Mouse (Mus musculus) midbrain, postnatal 0 days (tissue): Measurements from ENCODE around the gene Lmod2. TPM values are rescaled to one million over a fixed set of nuclear protein-coding genes. Genes with fewer than 3 reads are reported as not detected.

Experiments used
- ATAC-seq: fragments of 200-750 bp; cut with Nextera tagmentation; 2 replicates; pipeline ENCODE4 v1.8.0; 2017; ENCODE audit warnings: moderate number of reproducible peaks, mild to moderate bottlenecking, moderate TSS enrichment, moderate library complexity; ENCODE audit not compliant: low FRiP score
- DNase-seq: peaks from one replicate; pipeline ENCODE4 v3.0.0-alpha.2; 2015; ENCODE audit warnings: low spot score
- H3K27ac ChIP-seq: fragments of 300-500 bp; sonication (generic); 2 replicates; pipeline ENCODE4 v1.5.1; 2014; ENCODE audit warnings: low read depth, mild to moderate bottlenecking, low read length, mixed read lengths
- H3K27me3 ChIP-seq: fragments of 300-500 bp; sonication (generic); 2 replicates; pipeline ENCODE4 v1.6.1; 2014; ENCODE audit warnings: low read length, control low read depth, mixed read lengths; ENCODE audit not compliant: insufficient read depth
- H3K36me3 ChIP-seq: fragments of 300-500 bp; sonication (generic); 2 replicates; pipeline ENCODE4 v1.6.1; 2014; ENCODE audit warnings: low read length, control low read depth, mixed read lengths; ENCODE audit not compliant: insufficient read depth
- H3K4me1 ChIP-seq: fragments of 300-500 bp; sonication (generic); 2 replicates; pipeline ENCODE4 v1.6.1; 2014; ENCODE audit warnings: mild to moderate bottlenecking, control low read depth, antibody characterized with exemption, low read length, mixed read lengths; ENCODE audit not compliant: insufficient read depth
- H3K4me2 ChIP-seq: fragments of 300-500 bp; sonication (generic); 2 replicates; pipeline ENCODE4 v1.6.1; 2014; ENCODE audit warnings: low read depth, mild to moderate bottlenecking, low read length, mixed read lengths; ENCODE audit not compliant: poor library complexity, severe bottlenecking
- H3K4me3 ChIP-seq: fragments of 300-500 bp; sonication (generic); 2 replicates; pipeline ENCODE4 v1.5.1; 2014; ENCODE audit warnings: low read depth, mild to moderate bottlenecking, low read length, moderate library complexity
- H3K9ac ChIP-seq: fragments of 300-500 bp; sonication (generic); replicated peaks from 2 replicates; pipeline ENCODE4 v1.6.1; 2014; ENCODE audit warnings: mild to moderate bottlenecking, low read length, moderate library complexity, mixed read lengths; ENCODE audit not compliant: poor library complexity, severe bottlenecking
- H3K9me3 ChIP-seq: fragments of 300-500 bp; sonication (generic); 2 replicates; pipeline ENCODE4 v1.6.1; 2016; ENCODE audit warnings: low read length, control low read depth
- CTCF ChIP-seq: IDR thresholded peaks from 2 replicates; pipeline ENCODE4 v1.5.1; 2016; ENCODE audit warnings: antibody characterized with exemption, mild to moderate bottlenecking
- WGBS: fragments of 180-500 bp; shearing (Covaris S2); extraction: QIAGEN DNeasy Blood & Tissue Kit; methylation state at CpG from one replicate; pipeline ENCODE4 v1.1.7; 2014; 5-methylcytosine and 5-hydroxymethylcytosine counted together
- polyA plus RNA-seq: library from polyadenylated mRNA; unstranded; fragments of >200 nt; fragmentation: Nextera tagmentation; extraction: Ambion mirVana; gene quantifications from 2 replicates; pipeline ENCODE4 v1.2.1, GENCODE M21; 2015
- total RNA-seq: library from RNA; depleted of rRNA; stranded (reverse); fragments of >200 nt; gene quantifications from 2 replicates; pipeline ENCODE4 v1.2.3, GENCODE M21; 2014

The Lmod2 gene
- total and polyA plus RNA-seq, 2 experiments from 2014 or later: not detected

GRCm38 (mm10) chr6:24616746-24617145 is 19.2 kb downstream of the Lmod2 start:
- peaks cover 22% of the 10 kb centered on the region for H3K36me3 ChIP-seq
- WGBS: 81% methylated on average over 4 of the region's 4 CpGs
- H3K27me3 ChIP-seq: no peaks in the 10 kb centered on the region
- no peak overlapping the region for H3K4me2 ChIP-seq
- no peaks in the 10 kb centered on the region for H3K9me3 ChIP-seq
- DNase-seq (peak; percentile 72), ATAC-seq (no peak)
- no peak overlapping the region for H3K9ac ChIP-seq
- no peak overlapping the region for H3K27ac ChIP-seq
- H3K4me1 ChIP-seq: no peaks in the 10 kb centered on the region
- TF ChIP-seq CTCF: no peak
- H3K4me3 ChIP-seq: no peak overlapping the region

DNA sequence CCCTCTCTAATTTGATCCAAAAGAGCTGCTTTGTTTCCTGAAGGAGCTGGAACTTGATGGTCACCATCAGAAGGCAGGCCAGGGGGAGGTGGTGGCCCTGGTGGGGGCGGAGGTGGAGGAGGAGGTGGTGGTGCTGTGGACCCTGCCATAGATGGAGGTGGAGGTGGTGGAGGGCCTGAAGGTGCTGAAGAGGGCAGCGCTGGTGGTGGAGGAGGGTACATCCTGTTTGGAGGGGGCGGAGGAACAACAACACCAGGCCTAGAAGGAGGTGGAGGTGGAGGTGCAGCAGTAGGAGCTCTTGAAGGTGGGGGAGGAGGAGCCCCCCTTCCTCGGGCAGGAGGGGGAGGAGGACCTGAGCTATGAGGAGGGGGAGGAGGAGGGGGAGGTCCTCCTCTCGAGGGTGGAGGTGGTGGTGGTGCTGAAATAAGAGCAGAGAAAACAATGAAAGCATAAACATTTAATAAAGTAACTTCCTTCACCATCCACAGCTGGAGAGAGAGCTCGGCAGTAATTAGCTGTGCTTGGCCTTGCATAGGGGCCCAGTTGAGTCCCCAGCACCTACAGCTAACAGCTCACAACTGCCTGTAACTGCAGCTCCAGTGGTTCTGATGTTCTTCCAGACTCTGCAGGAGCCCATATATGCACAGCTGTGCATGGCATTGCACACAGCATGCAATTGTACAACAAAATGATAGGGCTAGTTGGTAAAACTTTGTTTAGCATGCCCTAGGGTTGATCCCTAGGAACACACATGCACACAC is 21.9 kb downstream of the Lmod2 start:
- Histone ChIP-seq H3K27ac (no peak overlapping the region), H3K4me3 (no peak overlapping the region), H3K9me3 (no peaks in the 10 kb centered on the region), H3K4me1 (no peaks in the 10 kb centered on the region), H3K36me3 (peaks cover 22% of the 10 kb centered on the region), H3K9ac (no peak overlapping the region), H3K27me3 (no peaks in the 10 kb centered on the region), H3K4me2 (no peak overlapping the region)
- no peak for DNase-seq
- WGBS: 80% methylated on average over 6 of the region's 6 CpGs
- no peak for TF ChIP-seq CTCF
- no peak for ATAC-seq

DNA sequence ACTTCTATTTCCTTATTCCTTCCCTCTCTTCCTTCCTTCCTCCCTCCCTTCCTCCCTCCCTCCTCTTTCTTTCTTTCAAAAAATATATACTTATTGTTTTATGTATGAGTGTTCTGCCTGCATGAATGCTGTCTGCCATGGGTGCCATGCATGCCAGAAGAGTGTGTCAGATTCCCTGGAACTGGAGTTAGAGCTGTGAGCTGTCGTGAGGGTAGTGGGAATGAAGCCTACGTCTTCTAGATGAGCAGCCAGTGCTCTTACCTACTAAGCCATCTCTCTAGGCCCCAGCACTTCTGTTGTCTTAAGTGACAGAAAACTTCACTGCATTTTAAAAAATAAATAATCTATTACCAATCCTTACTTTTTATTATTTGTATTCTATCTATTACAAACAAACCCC is 23.4 kb downstream of the Lmod2 start:
- no peak overlapping the region for H3K4me2 ChIP-seq
- no peaks in the 10 kb centered on the region for H3K9me3 ChIP-seq
- 86% methylated on average over 2 of the region's 2 CpGs for WGBS
- DNase-seq (no peak), ATAC-seq (no peak)
- TF ChIP-seq CTCF: no peak
- no peak overlapping the region for H3K4me3 ChIP-seq
- no peaks in the 10 kb centered on the region for H3K27me3 ChIP-seq
- H3K36me3 ChIP-seq: peaks cover 20% of the 10 kb centered on the region
- no peak overlapping the region for H3K9ac ChIP-seq
- H3K4me1 ChIP-seq: no peaks in the 10 kb centered on the region
- H3K27ac ChIP-seq: no peak overlapping the region

- Histone ChIP-seq H3K4me1 (no peaks in the 10 kb centered on the region), H3K9me3 (no peaks in the 10 kb centered on the region), H3K4me3 (no peak overlapping the region), H3K27ac (no peak overlapping the region), H3K4me2 (no peak overlapping the region), H3K9ac (no peak overlapping the region), H3K36me3 (peaks cover 20% of the 10 kb centered on the region), H3K27me3 (no peaks in the 10 kb centered on the region)
- no peak for ATAC-seq
- no peak for DNase-seq
- no peak for TF ChIP-seq CTCF
- WGBS: 91% methylated on average over 2 of the region's 2 CpGs
Measured at GRCm38 (mm10) chr6:24622098-24622497, 24.5 kb downstream of the Lmod2 start.

DNA sequence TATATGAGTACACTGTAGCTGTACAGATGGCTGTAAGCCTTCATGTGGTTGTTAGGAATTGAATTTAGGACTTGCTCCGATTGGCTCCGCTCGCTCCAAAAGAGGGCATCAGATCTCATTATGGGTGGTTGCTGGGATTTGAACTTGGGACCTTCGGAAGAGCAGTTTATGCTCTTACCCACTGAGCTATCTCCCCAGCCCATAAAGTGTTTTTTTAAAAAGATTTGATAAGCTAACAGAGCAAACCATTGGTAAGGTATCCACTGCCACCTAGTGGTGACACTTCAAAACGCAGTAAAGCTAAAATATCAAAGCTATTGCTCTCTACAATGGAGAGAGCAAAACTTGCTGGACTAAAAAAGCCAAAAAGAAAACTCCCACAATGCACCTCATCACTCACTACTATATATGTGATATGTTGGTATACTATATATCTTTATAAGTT is 30.0 kb downstream of the Lmod2 start:
- no peaks in the 10 kb centered on the region for H3K9me3 ChIP-seq
- TF ChIP-seq CTCF: peak; percentile 88
- no peaks in the 10 kb centered on the region for H3K4me1 ChIP-seq
- peak; percentile 68 for ATAC-seq
- 69% methylated on average over 5 of the region's 5 CpGs for WGBS
- H3K27me3 ChIP-seq: no peaks in the 10 kb centered on the region
- H3K9ac ChIP-seq: no peak overlapping the region
- H3K4me3 ChIP-seq: no peak overlapping the region
- no peak overlapping the region for H3K27ac ChIP-seq
- H3K4me2 ChIP-seq: no peak overlapping the region
- peaks cover 4% of the 10 kb centered on the region; the same call in 1 of the 2 replicates for H3K36me3 ChIP-seq
- peak; percentile 90 for DNase-seq

DNA sequence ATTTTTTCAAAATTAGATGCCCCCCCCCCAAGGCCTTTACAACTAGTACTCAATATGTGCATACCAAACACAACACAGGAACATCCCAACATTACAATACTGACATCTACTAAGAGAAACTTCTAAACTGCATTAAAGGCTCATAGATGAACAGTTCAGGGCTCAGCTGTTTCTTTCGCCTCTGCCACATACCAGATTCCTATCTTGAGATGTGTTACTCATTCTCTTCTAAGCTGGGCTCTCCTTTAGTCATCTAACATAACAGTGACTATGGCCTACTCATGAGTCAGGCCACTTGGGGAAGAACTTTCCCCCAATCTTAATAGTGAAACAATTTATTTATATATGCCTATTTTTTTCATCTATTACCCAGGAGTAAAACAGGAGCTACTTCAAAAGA is 30.9 kb downstream of the Lmod2 start:
- no peak overlapping the region for H3K4me2 ChIP-seq
- no peak overlapping the region for H3K27ac ChIP-seq
- H3K4me1 ChIP-seq: no peaks in the 10 kb centered on the region
- 84% methylated on average over 1 of the region's 1 CpGs for WGBS
- ATAC-seq (no peak), DNase-seq (no peak)
- H3K9me3 ChIP-seq: no peaks in the 10 kb centered on the region
- H3K27me3 ChIP-seq: no peaks in the 10 kb centered on the region
- no peak overlapping the region for H3K9ac ChIP-seq
- no peak overlapping the region for H3K4me3 ChIP-seq
- peaks cover 4% of the 10 kb centered on the region; the same call in 1 of the 2 replicates for H3K36me3 ChIP-seq
- TF ChIP-seq CTCF: no peak
